Mouse (Mus musculus): Measurements from ENCODE around the gene Runx3. TPM values are rescaled to one million over a fixed set of nuclear protein-coding genes. Genes with fewer than 3 reads are reported as not detected.

Runx3 gene
- polyA plus RNA-seq, 1 experiment, result 33.7 TPM

GRCm38 (mm10) chr4:135108666-135109065 is 11.8 kb upstream of the Runx3 start:
- no peak overlapping the region for H3K27ac ChIP-seq (ENCODE audit: insufficient read depth, low read length)
- no peak overlapping the region for H3K4me3 ChIP-seq (ENCODE audit: extremely low read depth, insufficient read depth, insufficient read length)
- H3K4me1 ChIP-seq (ENCODE audit: control insufficient read depth, insufficient read depth, insufficient read length), result no peaks in the 10 kb centered on the region
- no peak for TF ChIP-seq CTCF (IDR thresholded peaks at IDR 0.05; ENCODE audit: extremely low read depth, insufficient read depth, insufficient read length, insufficient replicate concordance)
- no peak for TF ChIP-seq POLR2A (IDR thresholded peaks at IDR 0.05; ENCODE audit: low read depth, low read length)
- DNase-seq (ENCODE audit: low read depth in 1 of 2, low spot score in 2 of 2), result no peak
- 63% methylated on average over 3 of the region's 3 CpGs for WGBS
- H3K27me3 ChIP-seq (ENCODE audit: control insufficient read depth, insufficient read depth, low read length), result no peaks in the 10 kb centered on the region
- H3K36me3 ChIP-seq (ENCODE audit: control insufficient read depth, insufficient read depth, low read length), result no peaks in the 10 kb centered on the region

DNA sequence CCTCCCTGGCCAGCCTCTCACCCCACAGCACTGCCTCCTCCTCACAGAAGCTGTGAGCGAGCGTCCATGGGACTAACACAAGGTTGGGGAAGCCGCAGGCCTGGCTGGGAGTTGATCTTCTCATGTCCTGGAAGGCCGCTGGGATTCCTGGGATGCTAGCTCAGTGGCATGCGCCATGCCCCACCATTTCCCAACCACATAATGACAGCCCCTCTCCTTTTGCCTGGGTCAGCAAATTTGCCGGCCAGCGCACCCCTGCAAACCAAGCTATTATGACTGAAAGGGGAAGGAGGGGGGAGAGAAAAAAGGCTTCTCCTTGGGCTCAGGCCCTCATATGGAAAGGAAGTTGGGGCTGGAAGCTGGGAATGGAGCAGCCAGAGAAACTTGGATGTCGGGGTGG is 6.8 kb upstream of the Runx3 start:
- no peaks in the 10 kb centered on the region for H3K36me3 ChIP-seq (ENCODE audit: control insufficient read depth, insufficient read depth, low read length)
- H3K27ac ChIP-seq (ENCODE audit: insufficient read depth, low read length), result no peak overlapping the region
- H3K27me3 ChIP-seq (ENCODE audit: control insufficient read depth, insufficient read depth, low read length), result no peaks in the 10 kb centered on the region
- no peak for TF ChIP-seq POLR2A (IDR thresholded peaks at IDR 0.05; ENCODE audit: low read depth, low read length)
- peaks cover 2% of the 10 kb centered on the region; the same call in 1 of the 2 replicates for H3K4me1 ChIP-seq (ENCODE audit: control insufficient read depth, insufficient read depth, insufficient read length)
- 94% methylated on average over 8 of the region's 8 CpGs for WGBS
- H3K4me3 ChIP-seq (ENCODE audit: extremely low read depth, insufficient read depth, insufficient read length), result no peak overlapping the region
- DNase-seq (ENCODE audit: low read depth in 1 of 2, low spot score in 2 of 2), result no peak

DNA sequence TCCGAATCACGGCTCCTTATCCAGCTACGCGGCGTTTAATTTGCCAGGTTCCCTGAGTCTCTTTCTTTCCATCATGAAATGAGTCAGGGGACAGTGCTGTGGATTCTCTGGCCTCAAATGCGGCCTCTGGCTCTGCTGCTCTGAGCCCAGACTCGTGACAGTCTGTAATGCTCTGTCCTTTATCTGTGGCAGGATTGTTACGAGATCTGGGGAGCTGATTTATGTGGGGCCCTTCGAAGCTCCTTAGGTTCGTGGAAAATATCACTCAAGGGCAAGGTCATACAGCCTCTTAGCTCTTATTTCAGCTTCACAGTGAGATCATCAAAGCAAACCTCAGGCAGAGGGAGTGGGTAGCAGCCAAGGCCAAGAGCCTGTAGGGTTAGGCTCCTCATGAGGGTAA is 6.2 kb upstream of the Runx3 start:
- no peak overlapping the region for H3K27ac ChIP-seq (ENCODE audit: insufficient read depth, low read length)
- TF ChIP-seq CTCF (IDR thresholded peaks at IDR 0.05; ENCODE audit: extremely low read depth, insufficient read depth, insufficient read length, insufficient replicate concordance), result no peak
- no peak for TF ChIP-seq POLR2A (IDR thresholded peaks at IDR 0.05; ENCODE audit: low read depth, low read length)
- WGBS, result 87% methylated on average over 10 of the region's 10 CpGs
- H3K4me1 ChIP-seq (ENCODE audit: control insufficient read depth, insufficient read depth, insufficient read length), result peaks cover 2% of the 10 kb centered on the region; the same call in 1 of the 2 replicates
- DNase-seq (ENCODE audit: low read depth in 1 of 2, low spot score in 2 of 2), result no peak
- H3K36me3 ChIP-seq (ENCODE audit: control insufficient read depth, insufficient read depth, low read length), result no peaks in the 10 kb centered on the region
- H3K27me3 ChIP-seq (ENCODE audit: control insufficient read depth, insufficient read depth, low read length), result no peaks in the 10 kb centered on the region
- H3K4me3 ChIP-seq (ENCODE audit: extremely low read depth, insufficient read depth, insufficient read length), result no peak overlapping the region

DNA sequence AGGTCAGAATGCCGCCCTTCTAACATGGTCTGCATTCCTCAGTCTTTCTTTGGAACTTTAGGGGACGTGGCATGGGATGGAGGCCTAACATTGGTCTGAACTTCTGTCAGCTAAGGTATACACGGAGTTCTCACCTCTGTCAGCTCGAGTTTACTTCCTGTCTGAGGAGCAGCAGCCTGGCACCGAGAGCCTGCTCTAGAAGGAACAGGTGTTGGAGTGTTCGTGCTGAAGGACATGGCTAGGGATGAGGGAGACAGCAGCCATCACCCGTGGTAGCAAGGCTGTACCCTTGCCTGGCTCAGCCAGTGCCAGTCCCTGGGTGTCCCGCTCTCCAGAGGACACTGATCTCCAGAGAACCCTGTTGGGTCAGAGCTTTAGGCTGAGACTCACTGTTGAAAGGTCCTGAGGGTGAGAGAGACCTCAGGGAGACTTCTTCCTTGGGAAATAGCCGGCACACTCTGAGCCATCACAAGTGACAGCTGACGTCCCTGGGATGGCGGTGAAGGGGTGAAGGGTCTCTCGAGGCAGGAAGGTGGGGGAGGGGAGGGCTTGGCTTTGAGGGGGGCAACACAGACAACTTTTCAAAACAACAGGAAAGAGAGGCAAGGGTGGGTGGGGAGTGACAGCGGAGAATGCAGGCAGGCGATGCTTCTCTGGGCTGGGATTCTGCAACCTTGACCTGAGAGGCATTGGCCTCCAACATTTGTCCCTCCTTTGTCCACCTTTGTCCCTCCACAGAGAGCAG is 4.9 kb upstream of the Runx3 start:
- H3K4me3 ChIP-seq (ENCODE audit: extremely low read depth, insufficient read depth, insufficient read length), result no peak overlapping the region
- H3K4me1 ChIP-seq (ENCODE audit: control insufficient read depth, insufficient read depth, insufficient read length), result peaks cover 4% of the 10 kb centered on the region
- 51% methylated on average over 14 of the region's 14 CpGs for WGBS
- H3K27ac ChIP-seq (ENCODE audit: insufficient read depth, low read length), result peak overlapping the region; percentile 43; the same call in 1 of the 2 replicates
- no peaks in the 10 kb centered on the region for H3K36me3 ChIP-seq (ENCODE audit: control insufficient read depth, insufficient read depth, low read length)
- no peak for DNase-seq (ENCODE audit: low read depth in 1 of 2, low spot score in 2 of 2)
- no peak for TF ChIP-seq CTCF (IDR thresholded peaks at IDR 0.05; ENCODE audit: extremely low read depth, insufficient read depth, insufficient read length, insufficient replicate concordance)
- no peaks in the 10 kb centered on the region for H3K27me3 ChIP-seq (ENCODE audit: control insufficient read depth, insufficient read depth, low read length)

DNA sequence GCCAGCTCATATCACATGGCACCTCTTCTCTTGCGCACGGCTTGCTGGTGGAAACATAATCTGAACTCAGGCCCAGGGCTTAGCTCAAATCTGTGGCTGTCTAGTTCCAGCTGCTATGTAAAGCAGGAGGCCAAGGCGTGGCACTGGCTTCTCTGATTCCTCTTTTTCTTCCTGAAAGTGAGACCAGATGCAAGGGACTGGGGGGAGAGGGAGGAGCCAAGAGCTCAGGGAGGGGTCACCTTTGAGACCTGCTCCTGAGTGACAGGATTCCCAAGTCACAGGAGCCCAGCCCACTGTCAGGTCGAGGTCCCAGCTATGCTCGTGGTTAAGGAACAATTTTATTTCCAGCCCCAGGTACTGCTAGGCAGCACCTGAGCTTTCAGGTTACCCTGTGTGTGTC is 4.1 kb upstream of the Runx3 start:
- DNase-seq (ENCODE audit: low read depth in 1 of 2, low spot score in 2 of 2), result no peak
- H3K4me3 ChIP-seq (ENCODE audit: extremely low read depth, insufficient read depth, insufficient read length), result no peak overlapping the region
- TF ChIP-seq POLR2A (IDR thresholded peaks at IDR 0.05; ENCODE audit: low read depth, low read length) (no peak), CTCF (IDR thresholded peaks at IDR 0.05; ENCODE audit: extremely low read depth, insufficient read depth, insufficient read length, insufficient replicate concordance) (no peak)
- no peaks in the 10 kb centered on the region for H3K27me3 ChIP-seq (ENCODE audit: control insufficient read depth, insufficient read depth, low read length)
- H3K36me3 ChIP-seq (ENCODE audit: control insufficient read depth, insufficient read depth, low read length), result no peaks in the 10 kb centered on the region
- no peak overlapping the region for H3K27ac ChIP-seq (ENCODE audit: insufficient read depth, low read length)
- peaks cover 4% of the 10 kb centered on the region for H3K4me1 ChIP-seq (ENCODE audit: control insufficient read depth, insufficient read depth, insufficient read length)
- WGBS, result 64% methylated on average over 5 of the region's 5 CpGs

GRCm38 (mm10) chr4:135117846-135118245 is 2.6 kb upstream of the Runx3 start:
- DNase-seq (ENCODE audit: low read depth in 1 of 2, low spot score in 2 of 2), result no peak

GRCm38 (mm10) chr4:135118855-135119474 is 1.5 kb upstream of the Runx3 start:
- Histone ChIP-seq H3K27me3 (ENCODE audit: control insufficient read depth, insufficient read depth, low read length) (no peaks in the 10 kb centered on the region), H3K36me3 (ENCODE audit: control insufficient read depth, insufficient read depth, low read length) (no peaks in the 10 kb centered on the region), H3K4me3 (ENCODE audit: extremely low read depth, insufficient read depth, insufficient read length) (no peak overlapping the region), H3K27ac (ENCODE audit: insufficient read depth, low read length) (no peak overlapping the region), H3K4me1 (ENCODE audit: control insufficient read depth, insufficient read depth, insufficient read length) (peaks cover 4% of the 10 kb centered on the region)
- TF ChIP-seq CTCF (IDR thresholded peaks at IDR 0.05; ENCODE audit: extremely low read depth, insufficient read depth, insufficient read length, insufficient replicate concordance) (no peak), POLR2A (IDR thresholded peaks at IDR 0.05; ENCODE audit: low read depth, low read length) (no peak)
- WGBS, result 84% methylated on average over 12 of the region's 12 CpGs
- DNase-seq (ENCODE audit: low read depth in 1 of 2, low spot score in 2 of 2), result no peak

More at GRCm38 (mm10) chr4:135117846-135118245, 2.6 kb upstream of the Runx3 start:
- Histone ChIP-seq H3K4me1 (ENCODE audit: control insufficient read depth, insufficient read depth, insufficient read length) (peaks cover 4% of the 10 kb centered on the region), H3K4me3 (ENCODE audit: extremely low read depth, insufficient read depth, insufficient read length) (no peak overlapping the region), H3K36me3 (ENCODE audit: control insufficient read depth, insufficient read depth, low read length) (no peaks in the 10 kb centered on the region), H3K27me3 (ENCODE audit: control insufficient read depth, insufficient read depth, low read length) (no peaks in the 10 kb centered on the region), H3K27ac (ENCODE audit: insufficient read depth, low read length) (no peak overlapping the region)
- 95% methylated on average over 9 of the region's 9 CpGs for WGBS
- no peak for TF ChIP-seq CTCF (IDR thresholded peaks at IDR 0.05; ENCODE audit: extremely low read depth, insufficient read depth, insufficient read length, insufficient replicate concordance)
- TF ChIP-seq POLR2A (IDR thresholded peaks at IDR 0.05; ENCODE audit: low read depth, low read length), result no peak
